Mouse (Mus musculus) neural tube, embryonic 14.5 days (tissue): ENCODE measurements at regions not wholly inside any gene's neighbourhood (a gene's known extent, or its start where the extent isn't known, plus 50 kb on each side); places are given as distances from the start of the nearest gene placed in this dataset.
A peak's percentile ranks its signal among the peaks of the same experiment; 100 is the strongest.

Experiments used
- ATAC-seq: fragments of 200-750 bp; cut with Nextera tagmentation; 2 replicates; pipeline ENCODE4 v1.8.0; 2017; ENCODE audit warnings: low read depth, mild to moderate bottlenecking, moderate TSS enrichment, moderate library complexity
- H3K27ac ChIP-seq: fragments of 300-500 bp; sonication (generic); 2 replicates; pipeline ENCODE4 v1.5.1; 2014; ENCODE audit warnings: low read depth, mild to moderate bottlenecking, control low read depth, low read length, moderate library complexity, mixed read lengths
- H3K27me3 ChIP-seq: fragments of 300-500 bp; sonication (generic); 2 replicates; pipeline ENCODE4 v1.6.1; 2014; ENCODE audit warnings: low read length; ENCODE audit not compliant: control insufficient read depth, insufficient read depth
- H3K36me3 ChIP-seq: fragments of 300-500 bp; sonication (generic); 2 replicates; pipeline ENCODE4 v1.6.1; 2014; ENCODE audit warnings: low read length, mixed read lengths; ENCODE audit not compliant: control insufficient read depth, insufficient read depth
- H3K4me1 ChIP-seq: fragments of 300-500 bp; sonication (generic); 2 replicates; pipeline ENCODE4 v1.6.1; 2014; ENCODE audit warnings: low read length; ENCODE audit not compliant: control insufficient read depth, insufficient read depth
- H3K4me2 ChIP-seq: fragments of 300-500 bp; sonication (generic); 2 replicates; pipeline ENCODE4 v1.6.1; 2014; ENCODE audit warnings: mild to moderate bottlenecking, low read depth, low read length, control low read depth
- H3K4me3 ChIP-seq: fragments of 300-500 bp; sonication (generic); 2 replicates; pipeline ENCODE4 v1.5.1; 2014; ENCODE audit warnings: low read depth, low read length, control low read depth, mixed read lengths
- H3K9ac ChIP-seq: fragments of 300-500 bp; sonication (generic); replicated peaks from 2 replicates; pipeline ENCODE4 v1.6.1; 2014; ENCODE audit warnings: low read depth, mild to moderate bottlenecking, control low read depth, low read length, mixed read lengths
- H3K9me3 ChIP-seq: fragments of 300-500 bp; sonication (generic); 2 replicates; pipeline ENCODE4 v1.6.1; 2016; ENCODE audit warnings: low read length; ENCODE audit not compliant: control insufficient read depth
- WGBS: fragments of 180-500 bp; shearing (Covaris S2); extraction: QIAGEN DNeasy Blood & Tissue Kit; methylation state at CpG from one replicate; pipeline ENCODE4 v1.1.7; 2014; 5-methylcytosine and 5-hydroxymethylcytosine counted together

DNA sequence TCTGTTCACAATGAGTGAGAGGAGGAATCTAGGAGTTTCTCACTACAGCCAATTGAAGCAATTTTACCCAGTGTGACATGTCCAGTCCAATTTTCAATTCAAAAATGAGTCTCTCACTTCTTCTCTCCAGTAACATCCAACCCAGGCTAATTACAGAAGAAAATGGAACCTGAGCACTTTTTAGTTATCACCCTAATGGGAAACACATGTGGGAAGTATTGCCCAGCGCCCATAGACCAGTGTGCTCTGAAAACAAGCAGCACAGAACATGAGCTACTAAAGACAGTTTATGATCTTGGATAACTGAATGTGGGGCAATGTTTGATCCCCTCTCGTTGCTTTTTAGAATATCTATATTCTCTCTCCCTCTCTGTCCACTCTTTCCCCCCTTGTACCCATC lies 70.5 kb upstream of the Efemp1 start:
- no peaks in the 10 kb centered on the region for H3K9me3 ChIP-seq
- H3K4me2 ChIP-seq, result no peak overlapping the region
- H3K27ac ChIP-seq, result no peak overlapping the region
- no peaks in the 10 kb centered on the region for H3K27me3 ChIP-seq
- ATAC-seq, result no peak
- H3K36me3 ChIP-seq, result no peaks in the 10 kb centered on the region
- H3K9ac ChIP-seq, result no peak overlapping the region
- H3K4me1 ChIP-seq, result no peaks in the 10 kb centered on the region
- H3K4me3 ChIP-seq, result no peak overlapping the region
- WGBS, result 87% methylated on average over 2 of the region's 2 CpGs

DNA sequence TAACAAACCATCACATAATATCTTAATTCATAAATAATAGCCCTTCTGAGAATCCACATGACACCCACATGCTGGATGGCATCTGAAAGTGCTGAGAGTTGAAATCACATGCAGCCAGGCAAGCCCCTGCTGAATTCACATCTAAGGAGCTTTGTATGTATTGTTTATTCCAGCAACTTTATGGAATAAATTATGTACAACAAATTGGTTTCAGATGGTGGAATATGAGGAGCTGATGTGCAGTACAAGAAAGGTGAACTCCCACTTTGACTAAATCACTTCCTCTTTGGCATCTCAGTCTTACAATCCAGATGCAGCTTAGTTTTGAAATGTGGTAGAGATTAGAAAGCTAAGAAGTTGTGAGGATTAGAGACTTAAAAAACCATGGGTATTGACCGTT lies 82.2 kb upstream of the Efemp1 start:
- Histone ChIP-seq H3K4me1 (no peaks in the 10 kb centered on the region), H3K4me3 (no peak overlapping the region), H3K9ac (no peak overlapping the region), H3K27ac (no peak overlapping the region), H3K9me3 (no peaks in the 10 kb centered on the region), H3K4me2 (no peak overlapping the region), H3K36me3 (no peaks in the 10 kb centered on the region), H3K27me3 (no peaks in the 10 kb centered on the region)
- ATAC-seq, result no peak
- WGBS, result 93% methylated on average over 1 of the region's 1 CpGs

DNA sequence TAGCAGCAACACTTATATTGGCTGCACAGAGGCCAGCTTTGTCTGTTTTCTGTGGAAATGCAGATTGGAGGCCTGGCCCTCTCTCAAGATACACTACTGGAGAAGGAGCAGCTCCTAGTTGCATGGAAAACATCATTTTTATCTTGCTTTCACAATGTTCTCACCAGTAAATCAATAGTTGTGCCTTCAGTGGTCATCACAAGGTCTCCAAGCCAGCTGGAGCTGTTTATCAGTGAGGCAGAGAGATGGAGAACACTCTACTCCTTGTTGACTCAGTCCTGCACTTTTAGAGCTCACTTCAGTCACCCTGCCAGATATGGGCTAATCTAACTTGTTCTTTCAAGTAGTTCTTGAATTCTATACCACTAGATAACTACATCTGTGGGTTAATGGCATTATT lies 92.3 kb upstream of the Efemp1 start:
- Histone ChIP-seq H3K27ac (no peak overlapping the region), H3K9me3 (no peaks in the 10 kb centered on the region), H3K27me3 (no peaks in the 10 kb centered on the region), H3K4me2 (no peak overlapping the region), H3K9ac (no peak overlapping the region), H3K4me1 (no peaks in the 10 kb centered on the region), H3K36me3 (no peaks in the 10 kb centered on the region), H3K4me3 (no peak overlapping the region)
- ATAC-seq, result no peak

DNA sequence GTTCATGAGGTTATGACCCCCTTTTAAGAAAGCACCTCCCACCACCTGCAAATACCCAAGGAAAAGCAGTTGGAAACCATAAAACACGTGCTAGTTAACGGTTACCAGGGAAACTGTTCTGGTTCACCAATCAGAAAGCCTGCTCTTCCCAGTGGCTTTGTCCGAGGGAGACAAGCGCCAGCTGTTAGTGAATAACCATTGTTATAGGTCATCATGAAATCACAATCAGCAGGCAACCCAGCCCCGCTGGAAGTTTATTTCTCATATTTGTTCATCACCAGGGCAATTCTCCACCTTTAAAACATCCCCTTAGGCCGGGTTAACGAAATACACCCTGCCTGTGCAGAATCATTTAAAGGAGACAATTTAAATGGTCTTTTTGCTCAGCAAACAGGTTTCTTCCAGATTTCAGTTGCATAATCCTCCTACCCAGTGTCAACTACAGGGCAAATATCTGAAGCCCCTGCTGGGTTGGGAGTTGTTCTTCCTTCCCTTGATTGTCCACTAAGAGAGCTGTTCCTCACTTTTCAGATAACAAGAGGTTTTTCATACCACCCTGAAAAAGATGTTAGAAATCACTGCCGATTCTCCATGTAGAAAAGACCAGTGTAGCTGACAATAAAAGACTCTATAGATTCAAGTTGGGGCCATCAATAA lies 117.9 kb upstream of the Efemp1 start:
- Histone ChIP-seq H3K4me2 (peak overlapping the region; percentile 52), H3K9me3 (no peaks in the 10 kb centered on the region), H3K27me3 (no peaks in the 10 kb centered on the region), H3K4me1 (peaks cover 6% of the 10 kb centered on the region; the same call in 1 of the 2 replicates), H3K36me3 (no peaks in the 10 kb centered on the region), H3K9ac (peak overlapping the region; percentile 39; the same call in 1 of the 2 replicates), H3K27ac (peak overlapping the region; percentile 67; the same call in 1 of the 2 replicates), H3K4me3 (peak overlapping the region; percentile 7; the same call in 1 of the 2 replicates)
- ATAC-seq, result peak; percentile 96
- under 1% methylated on average over 8 of the region's 8 CpGs for WGBS

DNA sequence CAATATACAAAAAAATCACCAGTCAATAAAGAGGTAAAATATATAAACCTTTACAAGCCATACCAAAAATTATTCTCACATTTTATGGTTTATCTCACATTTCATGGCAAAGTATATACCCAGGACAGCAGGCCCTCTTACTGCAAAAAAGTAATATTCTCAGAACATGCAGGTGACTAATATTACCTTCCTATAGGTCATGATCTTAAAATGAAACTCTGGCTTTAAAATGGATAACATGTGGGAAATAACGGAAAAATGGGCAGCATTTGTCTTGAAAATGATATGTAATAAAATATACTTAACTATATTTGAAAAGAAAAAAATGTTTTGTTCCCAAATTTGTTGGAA lies 118.4 kb upstream of the Efemp1 start:
- ATAC-seq, result peak; percentile 42; the same call in 1 of the 2 replicates
- Histone ChIP-seq H3K27ac (no peak overlapping the region), H3K9ac (no peak overlapping the region), H3K4me2 (peak overlapping the region; percentile 52), H3K27me3 (no peaks in the 10 kb centered on the region), H3K36me3 (no peaks in the 10 kb centered on the region), H3K4me1 (peaks cover 6% of the 10 kb centered on the region; the same call in 1 of the 2 replicates), H3K9me3 (no peaks in the 10 kb centered on the region), H3K4me3 (no peak overlapping the region)
- WGBS, result 4% methylated on average over 1 of the region's 1 CpGs

DNA sequence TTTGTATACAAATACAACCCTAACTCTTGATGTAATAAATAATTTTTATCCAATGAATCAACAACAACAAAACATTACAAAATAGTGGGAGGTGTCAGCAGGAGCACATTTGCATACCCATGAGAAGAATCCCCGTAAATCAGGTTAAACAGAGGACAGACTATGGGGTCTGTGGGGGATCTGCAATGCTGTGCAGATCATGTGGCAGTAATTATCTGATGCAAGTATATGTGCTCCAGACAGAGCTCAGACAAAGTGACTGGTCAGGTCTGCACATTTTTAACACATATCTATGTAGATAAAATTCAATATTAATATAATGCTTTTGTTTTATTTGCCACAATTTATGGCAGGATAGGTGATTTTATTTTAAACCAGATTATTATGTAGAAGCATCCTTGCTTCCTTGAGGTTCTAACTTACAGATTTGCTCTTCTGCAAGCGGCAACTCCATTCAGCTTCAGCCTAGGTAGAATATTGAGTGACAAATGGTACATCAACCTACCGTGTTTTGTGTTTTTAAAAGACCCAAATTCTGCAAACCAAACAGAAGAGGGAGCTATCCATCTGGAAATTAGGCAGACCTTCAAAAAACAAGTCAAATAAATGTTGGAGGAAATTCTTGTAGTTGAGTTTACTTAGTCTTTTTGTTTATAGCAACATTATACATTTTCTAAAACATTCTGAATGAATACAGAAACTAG lies 119.0 kb upstream of the Efemp1 start:
- Histone ChIP-seq H3K4me3 (no peak overlapping the region), H3K9ac (no peak overlapping the region), H3K36me3 (no peaks in the 10 kb centered on the region), H3K27ac (no peak overlapping the region), H3K4me1 (peaks cover 6% of the 10 kb centered on the region; the same call in 1 of the 2 replicates), H3K27me3 (no peaks in the 10 kb centered on the region), H3K4me2 (no peak overlapping the region), H3K9me3 (no peaks in the 10 kb centered on the region)
- WGBS, result 18% methylated on average over 3 of the region's 3 CpGs
- no peak for ATAC-seq

DNA sequence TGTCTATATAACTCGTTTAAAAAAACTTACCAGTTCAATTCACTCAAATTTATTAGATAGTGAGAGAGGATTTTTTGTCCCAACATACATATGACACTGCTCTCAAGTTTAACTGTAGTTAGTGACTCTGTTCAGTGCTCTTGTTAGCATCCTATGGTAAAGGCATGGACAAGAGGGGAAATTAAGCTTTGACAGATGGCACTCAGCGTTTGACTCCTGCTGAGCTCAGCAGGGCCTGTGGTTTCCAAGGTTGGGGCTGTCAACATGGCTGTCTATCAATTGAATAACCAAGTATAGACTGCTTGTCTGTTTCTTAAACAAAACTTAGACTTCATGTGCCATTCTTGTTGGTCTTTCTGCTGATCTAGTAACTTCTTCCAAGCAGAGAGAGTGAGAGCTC lies 122.9 kb upstream of the Efemp1 start:
- peaks cover 4% of the 10 kb centered on the region; the same call in 1 of the 2 replicates for H3K4me1 ChIP-seq
- H3K36me3 ChIP-seq, result no peaks in the 10 kb centered on the region
- H3K9me3 ChIP-seq, result no peaks in the 10 kb centered on the region
- 53% methylated on average over 2 of the region's 2 CpGs for WGBS
- no peak overlapping the region for H3K4me2 ChIP-seq
- no peak overlapping the region for H3K27ac ChIP-seq
- no peak overlapping the region for H3K9ac ChIP-seq
- no peak for ATAC-seq
- H3K27me3 ChIP-seq, result no peaks in the 10 kb centered on the region
- H3K4me3 ChIP-seq, result no peak overlapping the region

DNA sequence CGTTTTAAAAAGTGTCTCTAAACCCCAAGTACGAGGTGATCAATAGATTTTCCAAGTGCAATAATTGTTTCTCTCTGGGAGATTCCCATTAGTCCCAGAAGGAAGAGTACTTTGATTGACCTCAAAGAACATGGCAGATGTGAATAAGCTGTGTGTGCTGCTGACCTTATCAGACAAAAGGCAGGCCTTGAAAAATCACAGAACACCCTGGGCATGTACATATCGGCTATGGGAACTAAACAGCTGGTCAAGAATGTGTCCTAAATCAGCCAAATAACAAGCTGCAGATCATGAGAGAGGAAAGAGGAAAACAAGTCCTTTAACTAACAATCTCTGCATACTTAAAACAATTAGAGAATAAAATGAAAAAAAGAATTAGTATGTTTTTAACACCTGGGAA lies 125.4 kb upstream of the Ccdc85a start:
- H3K9me3 ChIP-seq, result no peaks in the 10 kb centered on the region
- no peaks in the 10 kb centered on the region for H3K4me1 ChIP-seq
- no peak overlapping the region for H3K4me2 ChIP-seq
- no peaks in the 10 kb centered on the region for H3K27me3 ChIP-seq
- no peak overlapping the region for H3K4me3 ChIP-seq
- no peak overlapping the region for H3K27ac ChIP-seq
- WGBS, result 71% methylated on average over 3 of the region's 3 CpGs
- no peaks in the 10 kb centered on the region for H3K36me3 ChIP-seq
- no peak for ATAC-seq
- no peak overlapping the region for H3K9ac ChIP-seq

DNA sequence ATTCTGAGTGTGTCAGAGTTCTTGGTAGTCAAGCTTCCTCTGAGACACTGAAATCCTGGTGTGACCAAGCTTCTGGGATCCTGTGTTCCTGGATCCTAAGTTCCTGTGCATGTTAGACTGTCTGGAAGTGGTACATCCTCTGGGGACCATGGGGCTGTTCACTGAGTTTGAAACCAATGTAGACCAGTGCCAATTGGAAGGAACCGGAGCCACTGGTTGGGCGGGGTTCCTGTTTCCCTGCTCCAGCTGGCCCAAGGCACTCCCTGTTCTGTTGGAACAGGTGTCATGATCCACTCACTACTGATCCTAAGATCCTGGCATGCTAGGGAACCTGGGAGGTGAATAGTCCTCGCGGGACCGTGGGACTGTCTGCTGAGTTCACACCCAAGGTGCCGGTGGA lies 124.3 kb upstream of the Ccdc85a start:
- Histone ChIP-seq H3K27ac (no peak overlapping the region), H3K9me3 (no peaks in the 10 kb centered on the region), H3K4me1 (no peaks in the 10 kb centered on the region), H3K9ac (no peak overlapping the region), H3K36me3 (no peaks in the 10 kb centered on the region), H3K4me2 (no peak overlapping the region), H3K27me3 (no peaks in the 10 kb centered on the region), H3K4me3 (no peak overlapping the region)
- WGBS, result 92% methylated on average over 6 of the region's 6 CpGs
- no peak for ATAC-seq
